Mouse (Mus musculus) testis, adult 2 months (tissue): ENCODE results near the gene Card10. TPM values are rescaled to one million over a fixed set of nuclear protein-coding genes. Genes with fewer than 3 reads are reported as not detected.

Experiments used
- H3K27ac ChIP-seq: fragments of 200-500 bp; 2 replicates; pipeline ENCODE4 v1.5.1; 2012; ENCODE audit warnings: low read depth, low read length; ENCODE audit not compliant: control insufficient read depth, insufficient read depth
- H3K27me3 ChIP-seq: fragments of 200-500 bp; 2 replicates; pipeline ENCODE4 v1.6.1; 2012; ENCODE audit warnings: mild to moderate bottlenecking, low read length, moderate library complexity; ENCODE audit not compliant: control insufficient read depth, insufficient read depth
- H3K36me3 ChIP-seq: fragments of 200-500 bp; 2 replicates; pipeline ENCODE4 v1.6.1; 2012; ENCODE audit warnings: mild to moderate bottlenecking, low read length; ENCODE audit not compliant: control insufficient read depth, insufficient read depth
- H3K4me1 ChIP-seq: fragments of 200-500 bp; 2 replicates; pipeline ENCODE4 v1.6.1; 2012; ENCODE audit warnings: low read length; ENCODE audit not compliant: control insufficient read depth, insufficient read depth
- H3K4me3 ChIP-seq: fragments of 200-500 bp; 2 replicates; pipeline ENCODE4 v1.5.1; 2012; ENCODE audit warnings: low read depth, mild to moderate bottlenecking, low read length, moderate library complexity, mixed read lengths; ENCODE audit not compliant: control insufficient read depth
- CTCF ChIP-seq: fragments of 200-500 bp; IDR thresholded peaks from 2 replicates; pipeline ENCODE4 v1.5.1; 2012; ENCODE audit warnings: low read depth, mild to moderate bottlenecking, inconsistent platforms, low read length, moderate library complexity; ENCODE audit not compliant: control insufficient read depth, insufficient read depth, insufficient replicate concordance
- POLR2A ChIP-seq: fragments of 200-500 bp; IDR thresholded peaks from 2 replicates; pipeline ENCODE4 v1.6.1; 2012; ENCODE audit warnings: low read depth, mild to moderate bottlenecking, inconsistent platforms, low read length, moderate library complexity; ENCODE audit not compliant: control insufficient read depth
- polyA plus RNA-seq: library from polyadenylated mRNA; depleted of rRNA; stranded (reverse); fragments of >200 nt; gene quantifications from 2 replicates; pipeline ENCODE4 v1.2.3, GENCODE M21; 2012

Gene Card10
- polyA plus RNA-seq, 1 experiment = 5.0 TPM

- Histone ChIP-seq H3K27me3 (no peaks in the 10 kb centered on the region), H3K4me1 (no peaks in the 10 kb centered on the region), H3K4me3 (no peak overlapping the region), H3K36me3 (no peaks in the 10 kb centered on the region), H3K27ac (no peak overlapping the region)
- TF ChIP-seq POLR2A = no peak
- no peak for TF ChIP-seq CTCF
Observed at GRCm38 (mm10) chr15:78770234-78770982, 32.4 kb downstream of the Card10 start.

- Histone ChIP-seq H3K27ac (no peak overlapping the region), H3K36me3 (no peaks in the 10 kb centered on the region), H3K4me1 (no peaks in the 10 kb centered on the region), H3K4me3 (no peak overlapping the region), H3K27me3 (no peaks in the 10 kb centered on the region)
- no peak for TF ChIP-seq POLR2A
- TF ChIP-seq CTCF = no peak
Observed at GRCm38 (mm10) chr15:78769064-78769463, 33.8 kb downstream of the Card10 start.

- H3K4me1 ChIP-seq = peaks cover 7% of the 10 kb centered on the region; the same call in 1 of the 2 replicates
- H3K27me3 ChIP-seq = no peaks in the 10 kb centered on the region
- no peak overlapping the region for H3K27ac ChIP-seq
- no peak overlapping the region for H3K4me3 ChIP-seq
- no peaks in the 10 kb centered on the region for H3K36me3 ChIP-seq
- TF ChIP-seq CTCF (no peak), POLR2A (no peak)
Observed at GRCm38 (mm10) chr15:78763704-78764103, 39.1 kb downstream of the Card10 start.

GRCm38 (mm10) chr15:78763210-78763609 is 39.6 kb downstream of the Card10 start:
- peaks cover 7% of the 10 kb centered on the region; the same call in 1 of the 2 replicates for H3K4me1 ChIP-seq
- H3K27ac ChIP-seq = no peak overlapping the region
- H3K27me3 ChIP-seq = no peaks in the 10 kb centered on the region
- TF ChIP-seq CTCF (no peak), POLR2A (no peak)
- H3K36me3 ChIP-seq = no peaks in the 10 kb centered on the region
- H3K4me3 ChIP-seq = no peak overlapping the region

- no peaks in the 10 kb centered on the region for H3K27me3 ChIP-seq
- H3K4me3 ChIP-seq = no peak overlapping the region
- 0 out of 2 replicates have a peak, but pooled peaks have one; percentile 14 for TF ChIP-seq POLR2A
- TF ChIP-seq CTCF = no peak
- H3K4me1 ChIP-seq = peaks cover 7% of the 10 kb centered on the region
- no peak overlapping the region for H3K27ac ChIP-seq
- no peaks in the 10 kb centered on the region for H3K36me3 ChIP-seq
Observed at GRCm38 (mm10) chr15:78761112-78761511, 41.7 kb downstream of the Card10 start.

- Histone ChIP-seq H3K4me3 (no peak overlapping the region), H3K4me1 (peaks cover 7% of the 10 kb centered on the region), H3K27ac (no peak overlapping the region), H3K36me3 (no peaks in the 10 kb centered on the region), H3K27me3 (no peaks in the 10 kb centered on the region)
- TF ChIP-seq CTCF = no peak
- no peak for TF ChIP-seq POLR2A
Observed at GRCm38 (mm10) chr15:78758132-78758531, 44.7 kb downstream of the Card10 start.

- Histone ChIP-seq H3K36me3 (no peaks in the 10 kb centered on the region), H3K4me1 (peaks cover 4% of the 10 kb centered on the region), H3K4me3 (no peak overlapping the region), H3K27me3 (no peaks in the 10 kb centered on the region), H3K27ac (no peak overlapping the region)
- TF ChIP-seq POLR2A = no peak
Observed at GRCm38 (mm10) chr15:78755966-78756725, 46.7 kb downstream of the Card10 start.
